Mouse (Mus musculus) midbrain, embryonic 12.5 days (tissue): ENCODE results near the gene Osbp2. TPM values are rescaled to one million over a fixed set of nuclear protein-coding genes. Genes with fewer than 3 reads are reported as not detected.

Experiments
- ATAC-seq: fragments of 200-750 bp; cut with Nextera tagmentation; 2 replicates; pipeline ENCODE4 v1.8.0; 2017; ENCODE audit warnings: low read depth, moderate TSS enrichment, moderate library complexity; ENCODE audit not compliant: low FRiP score
- H3K27ac ChIP-seq: fragments of 300-500 bp; sonication (generic); replicated peaks from 2 replicates; pipeline ENCODE4 v1.5.1; 2016; ENCODE audit warnings: mild to moderate bottlenecking
- H3K27me3 ChIP-seq: fragments of 300-500 bp; sonication (generic); 2 replicates; pipeline ENCODE4 v1.6.1; 2016; ENCODE audit warnings: mild to moderate bottlenecking
- H3K36me3 ChIP-seq: fragments of 300-500 bp; sonication (generic); 2 replicates; pipeline ENCODE4 v1.6.1; 2016
- H3K4me1 ChIP-seq: fragments of 300-500 bp; sonication (generic); 2 replicates; pipeline ENCODE4 v1.6.1; 2016
- H3K4me2 ChIP-seq: fragments of 300-500 bp; sonication (generic); replicated peaks from 2 replicates; pipeline ENCODE4 v1.6.1; 2016; ENCODE audit warnings: mild to moderate bottlenecking, moderate library complexity
- H3K4me3 ChIP-seq: fragments of 300-500 bp; sonication (generic); 2 replicates; pipeline ENCODE4 v1.5.1; 2016; ENCODE audit warnings: mild to moderate bottlenecking
- H3K9ac ChIP-seq: fragments of 300-500 bp; sonication (generic); replicated peaks from 2 replicates; pipeline ENCODE4 v1.6.1; 2016; ENCODE audit warnings: mild to moderate bottlenecking, moderate library complexity
- H3K9me3 ChIP-seq: fragments of 300-500 bp; sonication (generic); 2 replicates; pipeline ENCODE4 v1.6.1; 2016; ENCODE audit warnings: mild to moderate bottlenecking
- WGBS: fragments of 180-500 bp; shearing (Covaris S2); methylation state at CpG from one replicate; pipeline ENCODE4 v1.1.7; 2016; 5-methylcytosine and 5-hydroxymethylcytosine counted together
- polyA plus RNA-seq: library from polyadenylated mRNA; unstranded; fragments of >200 nt; fragmentation: Nextera tagmentation; extraction: Ambion mirVana; gene quantifications from 2 replicates; pipeline ENCODE4 v1.2.1, GENCODE M21; 2016

Gene Osbp2
- polyA plus RNA-seq, 1 experiment from 2014 or later, result 5.3 TPM

GRCm38 (mm10) chr11:3835271-3835670 lies 28.4 kb downstream of the Osbp2 start:
- H3K4me2 ChIP-seq, result no peak overlapping the region
- no peaks in the 10 kb centered on the region for H3K9me3 ChIP-seq
- 0 out of 2 replicates have a peak, but pooled peaks cover 3% of the 10 kb centered on the region for H3K27me3 ChIP-seq
- ATAC-seq, result no peak
- WGBS, result 70% methylated on average over 4 of the region's 4 CpGs
- no peak overlapping the region for H3K27ac ChIP-seq
- H3K4me3 ChIP-seq, result no peak overlapping the region
- no peaks in the 10 kb centered on the region for H3K36me3 ChIP-seq
- no peaks in the 10 kb centered on the region for H3K4me1 ChIP-seq
- no peak overlapping the region for H3K9ac ChIP-seq

GRCm38 (mm10) chr11:3834421-3835098 lies 29.1 kb downstream of the Osbp2 start:
- H3K4me1 ChIP-seq, result no peaks in the 10 kb centered on the region
- H3K4me3 ChIP-seq, result no peak overlapping the region
- H3K9ac ChIP-seq, result 0 out of 2 replicates have a peak overlapping the region, but pooled peaks have one; percentile 5
- H3K27ac ChIP-seq, result no peak overlapping the region
- no peak for ATAC-seq
- no peaks in the 10 kb centered on the region for H3K9me3 ChIP-seq
- 44% methylated on average over 13 of the region's 13 CpGs for WGBS
- no peaks in the 10 kb centered on the region for H3K36me3 ChIP-seq
- H3K4me2 ChIP-seq, result 0 out of 2 replicates have a peak overlapping the region, but pooled peaks have one; percentile 13
- H3K27me3 ChIP-seq, result 0 out of 2 replicates have a peak, but pooled peaks cover 3% of the 10 kb centered on the region

DNA sequence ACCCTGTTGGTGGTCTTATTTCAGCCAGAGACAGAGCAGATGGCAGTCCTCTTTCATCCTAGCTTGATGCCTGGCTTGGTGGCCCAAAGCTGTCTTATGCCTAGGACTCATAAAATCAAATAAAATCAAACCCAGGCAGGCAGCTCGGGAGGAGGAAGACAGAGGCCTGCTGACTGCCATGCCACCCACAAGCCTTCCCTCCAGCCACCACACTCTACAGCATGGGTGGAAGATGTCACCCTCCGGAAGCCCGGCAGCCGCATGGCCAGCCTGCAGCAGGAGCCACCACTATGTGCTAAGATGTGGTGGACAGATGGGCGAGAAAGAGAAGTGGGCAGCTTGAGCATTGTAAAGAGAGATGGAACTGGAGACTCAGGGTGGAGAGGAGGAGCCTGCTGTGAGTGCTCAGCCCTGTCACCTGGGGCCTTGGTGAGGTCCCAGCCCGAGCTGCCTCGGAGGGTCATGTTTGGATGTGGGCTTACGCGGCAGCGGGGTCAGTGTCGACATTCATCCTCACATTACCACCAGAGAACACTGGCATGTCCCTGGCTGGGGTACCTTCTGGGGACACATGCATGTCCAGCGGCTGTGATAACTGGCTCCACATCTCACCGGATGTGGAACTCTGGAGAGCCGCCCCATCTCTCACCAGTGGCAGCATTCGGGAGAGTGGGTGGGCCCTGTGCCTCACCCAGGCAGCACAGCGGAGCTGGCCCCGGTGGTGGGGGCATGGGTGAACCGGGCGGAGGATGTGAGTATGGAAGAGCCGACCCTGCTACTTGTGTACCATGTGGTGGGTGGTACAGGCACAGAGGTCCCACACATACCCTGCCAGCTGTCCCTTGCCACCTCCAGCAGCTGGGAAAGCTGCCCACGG lies 29.9 kb downstream of the Osbp2 start:
- 0 out of 2 replicates have a peak overlapping the region, but pooled peaks have one; percentile 5 for H3K9ac ChIP-seq
- no peaks in the 10 kb centered on the region for H3K36me3 ChIP-seq
- H3K4me2 ChIP-seq, result peak overlapping the region; percentile 13; the same call in 1 of the 2 replicates
- H3K4me1 ChIP-seq, result no peaks in the 10 kb centered on the region
- H3K4me3 ChIP-seq, result no peak overlapping the region
- no peak for ATAC-seq
- H3K27me3 ChIP-seq, result 0 out of 2 replicates have a peak, but pooled peaks cover 3% of the 10 kb centered on the region
- 42% methylated on average over 21 of the region's 21 CpGs for WGBS
- no peak overlapping the region for H3K27ac ChIP-seq
- no peaks in the 10 kb centered on the region for H3K9me3 ChIP-seq

- Histone ChIP-seq H3K36me3 (no peaks in the 10 kb centered on the region), H3K9ac (no peak overlapping the region), H3K4me3 (no peak overlapping the region), H3K4me1 (no peaks in the 10 kb centered on the region), H3K4me2 (no peak overlapping the region), H3K27ac (no peak overlapping the region), H3K9me3 (0 out of 2 replicates have a peak, but pooled peaks cover 5% of the 10 kb centered on the region), H3K27me3 (0 out of 2 replicates have a peak, but pooled peaks cover 3% of the 10 kb centered on the region)
- 51% methylated on average over 6 of the region's 6 CpGs for whole genome bisulfite sequencing
- no peak for ATAC-seq
Measured at GRCm38 (mm10) chr11:3832193-3832901, 31.4 kb downstream of the Osbp2 start.

DNA sequence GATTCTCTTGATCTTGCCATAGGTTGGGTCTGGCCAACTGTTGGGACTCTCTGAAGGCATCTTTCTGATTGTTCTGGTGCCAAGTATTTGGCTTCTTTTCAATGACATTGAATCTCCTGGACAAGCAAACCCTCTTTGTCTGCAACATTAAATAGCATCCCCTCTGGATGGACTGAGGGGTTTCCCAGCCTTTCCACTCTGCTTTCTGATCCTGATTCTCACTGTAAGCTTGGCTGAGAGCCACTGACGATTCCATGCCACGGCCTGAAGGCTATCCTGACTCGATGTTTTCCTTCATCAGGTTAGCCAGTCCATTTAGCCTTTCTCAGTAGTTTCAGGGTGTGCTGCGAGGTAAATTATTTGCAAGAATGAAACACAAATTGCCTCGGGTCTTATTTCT lies 34.0 kb downstream of the Osbp2 start:
- WGBS, result 89% methylated on average over 5 of the region's 5 CpGs

GRCm38 (mm10) chr11:3824138-3824537 lies 39.6 kb downstream of the Osbp2 start:
- Histone ChIP-seq H3K27me3 (no peaks in the 10 kb centered on the region), H3K4me2 (no peak overlapping the region), H3K9me3 (0 out of 2 replicates have a peak, but pooled peaks cover 5% of the 10 kb centered on the region), H3K9ac (no peak overlapping the region), H3K36me3 (no peaks in the 10 kb centered on the region), H3K4me1 (no peaks in the 10 kb centered on the region), H3K4me3 (no peak overlapping the region), H3K27ac (no peak overlapping the region)
- WGBS, result 87% methylated on average over 5 of the region's 5 CpGs
- no peak for ATAC-seq

More for the DNA sequence above, 34.0 kb downstream of the Osbp2 start:
- H3K27me3 ChIP-seq, result 0 out of 2 replicates have a peak, but pooled peaks cover 3% of the 10 kb centered on the region
- no peak overlapping the region for H3K9ac ChIP-seq
- H3K27ac ChIP-seq, result no peak overlapping the region
- H3K4me2 ChIP-seq, result no peak overlapping the region
- 0 out of 2 replicates have a peak, but pooled peaks cover 5% of the 10 kb centered on the region for H3K9me3 ChIP-seq
- H3K36me3 ChIP-seq, result no peaks in the 10 kb centered on the region
- no peak overlapping the region for H3K4me3 ChIP-seq
- no peaks in the 10 kb centered on the region for H3K4me1 ChIP-seq
- no peak for ATAC-seq

DNA sequence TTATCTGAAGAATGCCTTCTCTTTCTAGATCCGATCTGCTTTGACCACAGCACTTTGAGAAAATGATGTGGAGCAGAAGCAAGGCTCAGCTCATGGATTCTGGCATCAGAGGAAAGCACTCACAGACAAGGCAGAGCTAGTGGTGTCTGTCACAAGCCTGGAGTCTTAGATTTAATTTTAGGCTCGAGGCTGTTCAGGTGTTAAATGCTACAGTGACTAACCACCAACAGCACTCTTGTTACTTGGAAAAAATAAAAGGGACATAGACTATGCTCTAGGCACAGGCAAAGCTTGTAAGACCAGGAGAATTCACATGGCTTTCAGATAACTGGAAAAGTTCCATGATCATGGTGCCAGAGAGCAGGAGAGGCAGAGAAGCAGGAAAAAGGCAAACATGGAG lies 40.3 kb downstream of the Osbp2 start:
- 73% methylated on average over 2 of the region's 2 CpGs for WGBS
- Histone ChIP-seq H3K27ac (no peak overlapping the region), H3K4me1 (no peaks in the 10 kb centered on the region), H3K9me3 (0 out of 2 replicates have a peak, but pooled peaks cover 5% of the 10 kb centered on the region), H3K27me3 (no peaks in the 10 kb centered on the region), H3K9ac (no peak overlapping the region), H3K4me3 (no peak overlapping the region), H3K36me3 (no peaks in the 10 kb centered on the region), H3K4me2 (no peak overlapping the region)
- no peak for ATAC-seq

GRCm38 (mm10) chr11:3817986-3818758 lies 45.5 kb downstream of the Osbp2 start:
- ATAC-seq, result no peak
- H3K4me1 ChIP-seq, result no peaks in the 10 kb centered on the region
- no peaks in the 10 kb centered on the region for H3K9me3 ChIP-seq
- H3K4me3 ChIP-seq, result no peak overlapping the region
- H3K27me3 ChIP-seq, result no peaks in the 10 kb centered on the region
- no peak overlapping the region for H3K9ac ChIP-seq
- H3K4me2 ChIP-seq, result no peak overlapping the region
- no peaks in the 10 kb centered on the region for H3K36me3 ChIP-seq
- 31% methylated on average over 4 of the region's 4 CpGs for WGBS
- no peak overlapping the region for H3K27ac ChIP-seq

DNA sequence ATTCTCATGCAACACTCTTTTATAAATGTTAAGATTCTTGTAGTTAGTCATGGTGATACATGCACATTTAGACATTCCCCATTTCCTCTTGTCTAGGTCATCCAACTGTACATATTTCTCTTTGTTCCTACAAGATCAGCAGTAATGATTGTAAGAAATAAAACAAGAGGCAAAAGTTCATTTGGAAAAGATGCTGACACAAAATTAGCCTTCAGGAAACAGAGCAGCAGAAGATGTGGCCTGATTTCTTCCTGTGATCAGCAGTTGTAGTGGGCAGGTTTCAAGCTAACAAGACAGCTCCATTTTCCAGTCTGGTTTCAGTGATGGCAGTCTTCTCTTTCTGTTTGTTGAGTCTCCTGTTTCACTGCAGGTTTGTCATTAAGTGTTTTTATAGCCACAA lies 47.8 kb downstream of the Osbp2 start:
- Histone ChIP-seq H3K27me3 (no peaks in the 10 kb centered on the region), H3K9ac (no peak overlapping the region), H3K4me1 (no peaks in the 10 kb centered on the region), H3K36me3 (no peaks in the 10 kb centered on the region), H3K27ac (no peak overlapping the region), H3K4me3 (no peak overlapping the region), H3K4me2 (no peak overlapping the region), H3K9me3 (no peaks in the 10 kb centered on the region)
- ATAC-seq, result no peak

- H3K9me3 ChIP-seq, result no peaks in the 10 kb centered on the region
- H3K36me3 ChIP-seq, result no peaks in the 10 kb centered on the region
- H3K4me3 ChIP-seq, result no peak overlapping the region
- H3K4me1 ChIP-seq, result no peaks in the 10 kb centered on the region
- no peak overlapping the region for H3K9ac ChIP-seq
- H3K27me3 ChIP-seq, result no peaks in the 10 kb centered on the region
- ATAC-seq, result no peak
- no peak overlapping the region for H3K4me2 ChIP-seq
- H3K27ac ChIP-seq, result no peak overlapping the region
Measured at GRCm38 (mm10) chr11:3813340-3813739, 50.4 kb downstream of the Osbp2 start.

DNA sequence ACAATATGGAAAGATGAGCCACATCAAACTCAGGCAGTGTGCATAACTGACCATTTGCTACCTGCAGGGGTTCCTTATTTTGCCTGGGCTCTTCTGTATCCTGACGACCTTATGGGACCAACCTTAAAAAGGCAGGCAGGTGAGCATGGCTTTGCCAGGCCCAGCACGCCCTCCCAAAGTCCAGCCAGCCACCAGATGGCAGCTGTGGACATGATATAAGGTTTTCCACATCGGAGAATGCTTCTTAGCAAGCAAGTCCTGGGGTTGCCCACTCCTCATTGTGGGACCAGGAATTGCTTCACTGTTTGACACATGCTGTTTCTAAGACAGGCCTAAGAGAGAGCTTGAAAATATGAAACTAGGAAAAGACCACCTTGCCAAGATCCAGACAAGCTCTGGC lies 55.5 kb downstream of the Osbp2 start:
- WGBS, result 27% methylated on average over 3 of the region's 3 CpGs
- Histone ChIP-seq H3K4me3 (no peak overlapping the region), H3K27ac (no peak overlapping the region), H3K36me3 (no peaks in the 10 kb centered on the region), H3K9me3 (no peaks in the 10 kb centered on the region), H3K27me3 (no peaks in the 10 kb centered on the region), H3K4me2 (no peak overlapping the region), H3K4me1 (no peaks in the 10 kb centered on the region), H3K9ac (no peak overlapping the region)
- ATAC-seq, result no peak
